33 mouse cellular contexts compared by ENCODE assay signal in the genomic region with DNA sequence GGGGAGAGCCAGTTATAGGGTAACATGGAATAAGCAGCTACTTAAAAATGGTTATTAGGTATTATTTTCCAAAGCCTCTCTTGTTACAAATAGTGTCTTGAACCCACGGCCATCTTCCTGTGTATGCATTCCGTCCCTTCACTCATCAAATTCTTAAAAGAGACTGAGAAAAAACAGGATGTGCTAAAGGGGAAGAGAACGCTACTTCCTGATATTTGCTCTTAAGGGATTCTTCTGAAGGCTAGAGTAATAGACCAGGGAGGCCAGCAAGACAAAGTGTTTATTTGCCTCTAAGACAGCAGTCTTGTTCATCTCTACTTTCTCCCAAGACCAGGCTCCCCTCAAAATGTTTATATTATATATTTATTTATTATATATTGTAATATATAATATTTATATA. TPM values are rescaled to one million over a fixed set of nuclear protein-coding genes. Genes with fewer than 3 reads are reported as not detected.
"Had no signal": no experiment of that assay in that cellular context is flagged by ENCODE, and none has a peak within 500 bp of the region (broad histone marks: within the 10 kb centered on the region; RNA-seq: fewer than 3 reads in every experiment).

No protein-coding gene starts in this region.

- DNase-seq: heart, postnatal 10 days; heart, postnatal 14 days; heart, postnatal 36 days; heart, postnatal 4 days; kidney, adult 11 months; kidney, adult 18-20 months; kidney, adult 2 months; kidney, adult 8-10 months; kidney, adult 9 months; kidney, postnatal 10 days; kidney, postnatal 14 days; kidney, postnatal 25 days; kidney, postnatal 36 days; kidney, postnatal 4 days; layer of hippocampus, adult 9-11 months; layer of hippocampus, postnatal 36 days had no signal

- H3K9me3 ChIP-seq: heart, embryonic 10.5 days; heart, embryonic 12.5 days; heart, embryonic 13.5 days; heart, embryonic 15.5 days; hindbrain, embryonic 10.5 days; hindbrain, embryonic 12.5 days; hindbrain, embryonic 13.5 days; hindbrain, embryonic 15.5 days; intestine, embryonic 15.5 days; kidney, embryonic 15.5 days had no signal

- H3K4me3 ChIP-seq: heart, embryonic 12.5 days; heart, embryonic 15.5 days; intestine, embryonic 15.5 days; left cerebral cortex, adult 2 months had no signal

- H3K9ac ChIP-seq: heart, embryonic 12.5 days; heart, embryonic 13.5 days; heart, embryonic 15.5 days; hindbrain, embryonic 12.5 days; hindbrain, embryonic 13.5 days; intestine, embryonic 15.5 days; kidney, embryonic 15.5 days had no signal

- ATAC-seq: inflammation-experienced regulatory T-cells, adult 6 months; intestine, postnatal 0 days had no signal

- H3K27ac ChIP-seq: heart, embryonic 10.5 days; heart, embryonic 13.5 days; heart, embryonic 15.5 days; hindbrain, postnatal 0 days; intestine, embryonic 15.5 days; kidney, embryonic 15.5 days; kidney, postnatal 0 days; left cerebral cortex, adult 2 months had no signal

- H3K27me3 ChIP-seq: heart, embryonic 12.5 days; heart, embryonic 13.5 days; heart, embryonic 15.5 days; hindbrain, embryonic 12.5 days; hindbrain, embryonic 13.5 days; hindbrain, embryonic 15.5 days; intestine, embryonic 15.5 days; kidney, embryonic 15.5 days had no signal

- H3K36me3 ChIP-seq: heart, embryonic 10.5 days; heart, embryonic 12.5 days; heart, embryonic 13.5 days; heart, embryonic 15.5 days; hindbrain, embryonic 10.5 days; hindbrain, embryonic 12.5 days; hindbrain, embryonic 13.5 days; hindbrain, embryonic 15.5 days; intestine, embryonic 15.5 days; kidney, embryonic 15.5 days had no signal

RNA-seq across cellular contexts. Expression of a gene that starts 20.9 kb away (rescaled TPM):
- total RNA-seq: heart, postnatal 25 days; hematopoietic stem cell, adult 5-6 weeks had no signal
- polyA plus RNA-seq: inflammation-experienced regulatory T-cells, adult 6 months; kidney, adult 2 months had no signal
